Mouse (Mus musculus) CH12.LX (cell line): ENCODE measurements around the gene Hand2. TPM values are rescaled to one million over a fixed set of nuclear protein-coding genes. Genes with fewer than 3 reads are reported as not detected.

Source experiments
- DNase-seq: peaks from one replicate; pipeline ENCODE4 v3.0.0-alpha.2; 2013; ENCODE audit errors: extremely low read depth
- H3K27ac ChIP-seq: 2 replicates; pipeline ENCODE4 v1.5.1; 2012; ENCODE audit warnings: low read depth, mild to moderate bottlenecking, control low read depth, moderate library complexity; ENCODE audit not compliant: insufficient read depth
- H3K27me3 ChIP-seq: replicated peaks from 2 replicates; pipeline ENCODE3; 2012; ENCODE audit warnings: inconsistent platforms
- H3K36me3 ChIP-seq, 2 experiments: replicated peaks in 1 of 2; 2 replicates each; pipeline versions ENCODE3 to v1.6.1; 2012; ENCODE audit warnings: inconsistent platforms in 1 of 2, low read length in 1 of 2, mild to moderate bottlenecking in 1 of 2, mixed read lengths in 1 of 2, moderate library complexity in 1 of 2; ENCODE audit not compliant: control insufficient read depth in 1 of 2, insufficient read depth in 1 of 2
- H3K4me1 ChIP-seq, 2 experiments: 2 replicates each; pipeline ENCODE4 v1.6.1; 2012; ENCODE audit warnings: inconsistent platforms in 1 of 2, moderate library complexity in 1 of 2; ENCODE audit not compliant: insufficient read depth in 2 of 2, control insufficient read depth in 1 of 2
- H3K4me2 ChIP-seq: 2 replicates; pipeline ENCODE4 v1.6.1; 2012; ENCODE audit warnings: low read depth, mild to moderate bottlenecking, control low read depth; ENCODE audit not compliant: poor library complexity, insufficient read depth, severe bottlenecking
- H3K4me3 ChIP-seq, 3 experiments: fragments of 150-350 bp in 1 of 3; sonication (generic) in 1 of 3; replicated peaks in 1 of 3; 2 replicates each; pipeline versions ENCODE3 to v1.5.1; 2011 to 2012; ENCODE audit warnings: low read depth in 2 of 3, low read length in 2 of 3, mild to moderate bottlenecking in 2 of 3, moderate library complexity in 2 of 3, control low read depth in 1 of 3, improper control_type of control experiment in 1 of 3, inconsistent platforms in 1 of 3, mixed read lengths in 1 of 3; ENCODE audit not compliant: poor library complexity in 1 of 3
- H3K79me2 ChIP-seq: replicated peaks from 2 replicates; pipeline ENCODE4 v1.6.1; 2012; ENCODE audit warnings: mild to moderate bottlenecking, moderate library complexity; ENCODE audit not compliant: control insufficient read depth, poor library complexity, insufficient read depth, severe bottlenecking; ENCODE audit errors: extremely low read depth
- H3K9ac ChIP-seq: 2 replicates; pipeline ENCODE4 v1.6.1; 2012; ENCODE audit warnings: low read depth, mild to moderate bottlenecking, control low read depth, moderate library complexity; ENCODE audit not compliant: insufficient read depth
- H3K9me3 ChIP-seq: replicated peaks from 2 replicates; pipeline ENCODE3; 2012; ENCODE audit warnings: low read length, inconsistent platforms, mixed read lengths
- BHLHE40 ChIP-seq: IDR thresholded peaks from 2 replicates; pipeline ENCODE4 v1.6.1; 2011; ENCODE audit warnings: mild to moderate bottlenecking, low read depth, low read length, improper control_type of control experiment
- E2F4 ChIP-seq: IDR thresholded peaks from 2 replicates; pipeline ENCODE4 v1.6.1; 2011; ENCODE audit warnings: low read depth, low read length, improper control_type of control experiment; ENCODE audit not compliant: insufficient replicate concordance
- ELF1 ChIP-seq: IDR thresholded peaks from 2 replicates; pipeline ENCODE4 v1.6.1; 2014; ENCODE audit warnings: low read depth, mild to moderate bottlenecking, inconsistent platforms, low read length, improper control_type of control experiment
- ETS1 ChIP-seq: conservative IDR thresholded peaks from 2 replicates; pipeline ENCODE4 v1.6.1; 2012; ENCODE audit warnings: low read depth, mild to moderate bottlenecking, inconsistent platforms, low read length, improper control_type of control experiment, moderate library complexity
- HCFC1 ChIP-seq: IDR thresholded peaks from 2 replicates; pipeline ENCODE4 v1.6.1; 2012; ENCODE audit warnings: low read depth, mild to moderate bottlenecking, inconsistent platforms, low read length, improper control_type of control experiment
- JUN ChIP-seq: IDR thresholded peaks from 2 replicates; pipeline ENCODE4 v1.6.1; 2011; ENCODE audit warnings: low read depth, mild to moderate bottlenecking, low read length, improper control_type of control experiment, moderate library complexity; ENCODE audit not compliant: insufficient read depth
- JUND ChIP-seq: conservative IDR thresholded peaks from 2 replicates; pipeline ENCODE4 v1.6.1; 2011; ENCODE audit warnings: low read depth, low read length, improper control_type of control experiment
- KAT2A ChIP-seq: IDR thresholded peaks from 2 replicates; pipeline ENCODE4 v1.6.1; 2012; ENCODE audit warnings: low read length, improper control_type of control experiment, inconsistent platforms; ENCODE audit not compliant: insufficient replicate concordance
- MAFK ChIP-seq: IDR thresholded peaks from 2 replicates; pipeline ENCODE4 v1.6.1; 2011; ENCODE audit warnings: low read length, improper control_type of control experiment; ENCODE audit not compliant: insufficient replicate concordance
- MAZ ChIP-seq: IDR thresholded peaks from 2 replicates; pipeline ENCODE4 v1.6.1; 2012; ENCODE audit warnings: low read depth, mild to moderate bottlenecking, inconsistent platforms, low read length, improper control_type of control experiment, moderate library complexity
- MXI1 ChIP-seq: IDR thresholded peaks from 2 replicates; pipeline ENCODE4 v1.6.1; 2011; ENCODE audit warnings: mild to moderate bottlenecking, low read depth, low read length, improper control_type of control experiment
- MYC ChIP-seq: IDR thresholded peaks from 2 replicates; pipeline ENCODE4 v1.6.1; 2011; ENCODE audit warnings: low read depth, mild to moderate bottlenecking, improper control_type of control experiment, low read length
- NELFE ChIP-seq: IDR thresholded peaks from 2 replicates; pipeline ENCODE4 v1.6.1; 2011; ENCODE audit warnings: low read depth, low read length, improper control_type of control experiment
- POLR2A ChIP-seq: IDR thresholded peaks from 2 replicates; pipeline ENCODE4 v1.6.1; 2011; ENCODE audit warnings: low read depth, mild to moderate bottlenecking, improper control_type of control experiment, low read length
- POLR2AphosphoS2 ChIP-seq: IDR thresholded peaks from 2 replicates; pipeline ENCODE4 v1.6.1; 2011; ENCODE audit warnings: low read depth, low read length, improper control_type of control experiment
- RCOR1 ChIP-seq: conservative IDR thresholded peaks from 2 replicates; pipeline ENCODE4 v1.6.1; 2012; ENCODE audit warnings: low read depth, mild to moderate bottlenecking, inconsistent platforms, low read length, improper control_type of control experiment
- SIN3A ChIP-seq: IDR thresholded peaks from 2 replicates; pipeline ENCODE4 v1.6.1; 2012; ENCODE audit warnings: low read length, improper control_type of control experiment, inconsistent platforms
- TCF12 ChIP-seq: IDR thresholded peaks from 2 replicates; pipeline ENCODE4 v1.6.1; 2014; ENCODE audit warnings: low read depth, mild to moderate bottlenecking, inconsistent platforms, low read length, improper control_type of control experiment
- UBTF ChIP-seq: IDR thresholded peaks from 2 replicates; pipeline ENCODE4 v1.6.1; 2012; ENCODE audit warnings: low read depth, mild to moderate bottlenecking, inconsistent platforms, low read length, improper control_type of control experiment, moderate library complexity
- ZMIZ1 ChIP-seq: IDR thresholded peaks from 2 replicates; pipeline ENCODE4 v1.6.1; 2012; ENCODE audit warnings: low read depth, mild to moderate bottlenecking, inconsistent platforms, low read length, improper control_type of control experiment
- ZNF384 ChIP-seq: IDR thresholded peaks from 2 replicates; pipeline ENCODE4 v1.6.1; 2012; ENCODE audit warnings: low read depth, low read length, improper control_type of control experiment, inconsistent platforms
- dilution Hi-C: fragments of 300-500 bp; cut with MboI; formaldehyde crosslinking; loops from 2 replicates; pipeline ENCODE4 v1.14.3; 2020; ENCODE audit warnings: low sequenced_read_pairs; ENCODE audit not compliant: extremely low pct_unique_long_range_greater_than_20kb, extremely low pct_ligation_motif_present
- in situ Hi-C: fragments of 300-500 bp; cut with MboI; formaldehyde crosslinking; loops from 3 replicates; pipeline ENCODE4 v1.14.3; 2019; ENCODE audit warnings: low sequenced_read_pairs, low pct_ligation_motif_present, low pct_unique_long_range_greater_than_20kb, mixed read lengths
- polyA plus RNA-seq: library from polyadenylated mRNA; unstranded; fragments of >175 nt; gene quantifications from 2 replicates; pipeline ENCODE4 v1.2.1, GENCODE M21; 2012; ENCODE audit warnings: low read depth; ENCODE audit not compliant: insufficient read length
- total RNA-seq, 2 experiments: library from RNA; depleted of rRNA; stranded (reverse); fragments of 300-350 nt in 1 of 2; fragments of >200 nt in 1 of 2; gene quantifications; 2 replicates each; pipeline ENCODE4 v1.2.3; 2012 to 2014

The Hand2 gene
- total and polyA plus RNA-seq, 3 experiments, result not detected

DNA sequence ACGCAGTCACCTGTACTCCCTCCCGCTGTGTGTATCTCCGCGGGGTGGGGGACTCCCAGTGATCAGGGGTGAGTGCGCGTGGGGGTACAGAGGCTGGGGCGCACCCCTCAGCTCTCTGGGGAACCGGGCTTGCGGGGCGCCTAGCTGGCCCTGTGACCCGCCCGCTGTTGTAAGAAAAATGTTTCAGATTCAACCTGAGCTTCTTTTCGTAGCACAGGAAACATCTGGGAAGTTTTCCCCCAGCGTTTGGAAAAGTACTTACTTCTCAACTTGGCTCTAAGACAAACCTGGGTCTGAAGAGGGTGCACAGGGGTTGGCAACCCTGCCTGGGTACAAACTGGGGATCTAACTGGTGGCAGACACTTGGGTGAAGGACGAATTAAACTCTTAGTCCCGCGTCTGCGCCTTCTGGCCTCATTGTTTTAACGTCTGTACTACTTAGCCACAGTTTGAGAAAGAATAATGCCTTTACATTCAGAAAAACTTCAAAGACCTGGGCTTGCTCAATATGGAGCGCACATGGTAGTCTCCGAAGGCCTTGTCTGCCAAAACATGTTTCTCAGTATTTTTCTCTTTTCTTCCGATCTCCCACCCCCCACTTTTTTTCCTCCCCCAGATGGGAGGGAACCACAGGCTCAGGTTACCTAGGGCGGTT lies 28.2 kb downstream of the Hand2 start:
- no peaks in the 10 kb centered on the region for H3K36me3 ChIP-seq
- in situ Hi-C loops (no loop called here), dilution Hi-C loops (no loop called here)
- peaks cover 0 to 20% of the 10 kb centered on the region in 2 experiments; a peak in 2 of 4 replicates for H3K4me1 ChIP-seq
- no peak overlapping the region for H3K9ac ChIP-seq
- no peak overlapping the region for H3K4me2 ChIP-seq
- no peak for TF ChIP-seq ETS1
- TF ChIP-seq E2F4, result no peak
- TF ChIP-seq JUND, result no peak
- no peak for TF ChIP-seq POLR2AphosphoS2
- no peak for TF ChIP-seq ZNF384
- TF ChIP-seq JUN, result no peak
- TF ChIP-seq MAFK, result no peak
- TF ChIP-seq UBTF, result no peak
- TF ChIP-seq ZMIZ1, result no peak
- TF ChIP-seq NELFE, result no peak
- TF ChIP-seq MXI1, result no peak
- no peak for TF ChIP-seq MAZ
- no peak for TF ChIP-seq HCFC1
- no peak for TF ChIP-seq BHLHE40
- no peak for TF ChIP-seq MYC
- DNase-seq, result no peak
- H3K9me3 ChIP-seq, result no peaks in the 10 kb centered on the region
- H3K27me3 ChIP-seq, result no peaks in the 10 kb centered on the region
- no peak overlapping the region for H3K27ac ChIP-seq
- no peak overlapping the region for H3K4me3 ChIP-seq
- H3K79me2 ChIP-seq, result no peaks in the 10 kb centered on the region

DNA sequence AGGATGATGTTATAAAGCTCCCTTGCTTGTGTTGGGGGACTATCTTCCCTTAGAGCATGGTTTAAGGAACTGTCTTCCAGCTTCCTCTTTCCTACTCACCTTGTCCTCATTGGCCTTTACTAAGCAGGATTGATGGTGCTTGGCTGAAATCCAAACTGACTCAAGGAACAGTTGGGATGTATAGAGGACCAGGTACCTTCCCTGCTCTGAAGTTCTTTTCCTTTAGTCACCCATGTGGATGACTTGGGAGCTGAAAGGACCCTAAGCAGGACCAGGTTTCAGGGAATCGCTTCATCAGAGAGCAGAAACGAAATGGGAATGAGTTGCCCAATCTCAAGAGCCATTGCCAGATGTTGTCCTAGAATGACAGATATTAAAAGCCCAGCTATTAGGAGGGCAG lies 31.1 kb downstream of the Hand2 start:
- Histone ChIP-seq H3K27me3 (no peaks in the 10 kb centered on the region), H3K4me2 (no peak overlapping the region), H3K9ac (no peak overlapping the region)

More for the DNA sequence above, 31.1 kb downstream of the Hand2 start:
- Histone ChIP-seq H3K9me3 (no peaks in the 10 kb centered on the region), H3K4me1 (no peaks in the 10 kb centered on the region), H3K79me2 (no peaks in the 10 kb centered on the region), H3K36me3 (no peaks in the 10 kb centered on the region), H3K4me3 (no peak overlapping the region), H3K27ac (no peak overlapping the region)
- dilution Hi-C loops, result no loop called here
- no peak for DNase-seq
- TF ChIP-seq JUND (no peak), ELF1 (no peak), POLR2A (no peak), RCOR1 (no peak), MXI1 (no peak), ETS1 (no peak), KAT2A (no peak), SIN3A (no peak), NELFE (no peak), ZNF384 (no peak), TCF12 (no peak)
- TF ChIP-seq, all 38 proteins: peak for 0
- in situ Hi-C loops, result no loop called here
